ENCODE assay signal across 11 mouse cellular contexts in the genomic region with DNA sequence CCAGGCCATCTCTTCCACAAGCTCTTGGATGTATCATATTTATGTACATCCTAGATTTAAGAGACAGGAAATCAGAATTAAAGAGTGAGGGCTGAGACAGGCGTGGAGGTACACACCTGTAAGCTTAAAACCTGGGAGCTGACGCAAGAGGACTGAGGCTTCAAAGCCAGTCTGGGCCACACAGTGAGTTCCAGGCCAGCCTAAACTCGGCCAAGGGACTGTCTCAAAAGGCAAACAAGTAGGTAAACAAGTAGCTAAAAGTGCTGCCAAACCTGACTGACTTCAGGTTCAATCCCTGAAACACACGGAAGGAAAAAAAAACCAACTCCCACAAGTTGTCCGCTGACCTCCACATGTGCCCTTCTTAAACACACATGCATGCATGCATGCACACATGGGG. TPM values are rescaled to one million over a fixed set of nuclear protein-coding genes. Genes with fewer than 3 reads are reported as not detected.
DNase-seq lines count a peak whose midpoint lies in the region; ATAC-seq and TF ChIP-seq lines count a peak whose summit lies in the region.
"Had no signal": no experiment of that assay in that cellular context is flagged by ENCODE, and none has a peak within 500 bp of the region (broad histone marks: within the 10 kb centered on the region; RNA-seq: fewer than 3 reads in every experiment).

No protein-coding gene starts in this region.

- WGBS in kidney, adult 2 months = 55% methylated on average over 5 of the region's 5 CpGs
- WGBS in neural tube, embryonic 11.5 days = 85% methylated on average over 5 of the region's 5 CpGs
- WGBS in midbrain, embryonic 15.5 days = 81% methylated on average over 5 of the region's 5 CpGs

- H3K9ac ChIP-seq in neural tube, embryonic 11.5 days (ENCODE audit: low read length) = no peak overlapping the region
- no peak overlapping the region for H3K9ac ChIP-seq in midbrain, embryonic 15.5 days

- H3K36me3 ChIP-seq in kidney, adult 2 months (ENCODE audit: control insufficient read depth, insufficient read depth, low read length) = no peaks in the 10 kb centered on the region
- H3K36me3 ChIP-seq in neural tube, embryonic 11.5 days (ENCODE audit: control insufficient read depth, insufficient read depth, low read length) = no peaks in the 10 kb centered on the region
- H3K36me3 ChIP-seq in midbrain, embryonic 15.5 days (replicated peaks) = no peaks in the 10 kb centered on the region
- H3K36me3 ChIP-seq: neural tube, embryonic 13.5 days had no signal

- ATAC-seq in neural tube, embryonic 11.5 days (ENCODE audit: insufficient read depth, low FRiP score, low TSS enrichment) = no peak
- no peak for ATAC-seq in midbrain, embryonic 15.5 days (replicated peaks)
- ATAC-seq in frontal cortex, adult (ENCODE audit: low TSS enrichment) = no peak

- TF ChIP-seq POLR2A in kidney, adult 2 months (IDR thresholded peaks at IDR 0.05; ENCODE audit: low read depth, low read length) = no peak

- DNase-seq in kidney, adult 2 months = no peak
- no peak for DNase-seq in kidney, adult 18-20 months
- DNase-seq in neural tube, embryonic 11.5 days (ENCODE audit: low spot score) = no peak
- no peak for DNase-seq in neural tube, embryonic 10.5 days (ENCODE audit: extremely low spot score, low spot score)
- DNase-seq in MN1 (ENCODE audit: low spot score) = no peak
- DNase-seq: adrenal gland, adult 8-10 months had no signal

- no peak overlapping the region for H3K4me3 ChIP-seq in kidney, adult 2 months (ENCODE audit: insufficient read depth, low read depth, low read length)
- H3K4me3 ChIP-seq in neural tube, embryonic 11.5 days (ENCODE audit: low read depth, low read length) = no peak overlapping the region
- no peak overlapping the region for H3K4me3 ChIP-seq in midbrain, embryonic 15.5 days
- H3K4me3 ChIP-seq: left cerebral cortex, adult 2 months; neural tube, embryonic 13.5 days had no signal

- no peak for TF ChIP-seq CTCF in kidney, adult 2 months (conservative IDR thresholded peaks at IDR 0.05; ENCODE audit: insufficient read depth, insufficient read length, low read depth, low read length)

- H3K27ac ChIP-seq in kidney, adult 2 months (ENCODE audit: insufficient read depth, low read depth, low read length) = peak overlapping the region; percentile 65
- H3K27ac ChIP-seq in neural tube, embryonic 11.5 days (ENCODE audit: low read depth, low read length) = 0 out of 2 replicates have a peak overlapping the region, but pooled peaks have one; percentile 21
- H3K27ac ChIP-seq in midbrain, embryonic 15.5 days = peak overlapping the region; percentile 71

- H3K9me3 ChIP-seq in neural tube, embryonic 11.5 days (ENCODE audit: control insufficient read depth, low read length) = no peaks in the 10 kb centered on the region
- no peaks in the 10 kb centered on the region for H3K9me3 ChIP-seq in midbrain, embryonic 15.5 days
- H3K9me3 ChIP-seq: neural tube, embryonic 13.5 days had no signal

- H3K4me2 ChIP-seq in neural tube, embryonic 11.5 days (ENCODE audit: low read depth) = no peak overlapping the region
- H3K4me2 ChIP-seq in midbrain, embryonic 15.5 days = no peak overlapping the region
- H3K4me2 ChIP-seq: neural tube, embryonic 13.5 days had no signal

- peaks cover 42% of the 10 kb centered on the region for H3K4me1 ChIP-seq in kidney, adult 2 months (ENCODE audit: control insufficient read depth, insufficient read depth, low read length)
- H3K4me1 ChIP-seq in neural tube, embryonic 11.5 days (ENCODE audit: control insufficient read depth, insufficient read depth, low read length) = peaks cover 13% of the 10 kb centered on the region
- peaks cover 53% of the 10 kb centered on the region for H3K4me1 ChIP-seq in midbrain, embryonic 15.5 days

- no peaks in the 10 kb centered on the region for H3K27me3 ChIP-seq in kidney, adult 2 months (replicated peaks; ENCODE audit: control insufficient read depth, insufficient read depth, low read length)
- H3K27me3 ChIP-seq in neural tube, embryonic 11.5 days (ENCODE audit: control insufficient read depth, insufficient read depth, low read length) = no peaks in the 10 kb centered on the region
- no peaks in the 10 kb centered on the region for H3K27me3 ChIP-seq in midbrain, embryonic 15.5 days (replicated peaks)
- H3K27me3 ChIP-seq: CH12.LX; neural tube, embryonic 13.5 days had no signal

RNA-seq across cellular contexts. Expression of a gene that starts 23.4 kb away (rescaled TPM):
- polyA plus RNA-seq in kidney, adult 2 months (2012; rRNA removed) = 164 and 208 TPM in 2 replicates
- 36.7 and 37.2 TPM in 2 replicates for polyA plus RNA-seq in neural tube, embryonic 11.5 days (2014; fragmentation: Nextera tagmentation; extraction: Ambion mirVana)
- 44.7 and 44.9 TPM in 2 replicates for polyA plus RNA-seq in midbrain, embryonic 15.5 days (2015; fragmentation: Nextera tagmentation; extraction: Ambion mirVana)

RNA-seq across cellular contexts. Expression of a gene that starts 52.5 kb away (rescaled TPM):
- polyA plus RNA-seq in kidney, adult 2 months (2012; rRNA removed) = 0.13 and 0.15 TPM in 2 replicates
- not detected in 2 replicates for polyA plus RNA-seq in neural tube, embryonic 11.5 days (2014; fragmentation: Nextera tagmentation; extraction: Ambion mirVana)
- 3.2 and 3.5 TPM in 2 replicates for polyA plus RNA-seq in midbrain, embryonic 15.5 days (2015; fragmentation: Nextera tagmentation; extraction: Ambion mirVana)
- polyA plus RNA-seq: neural tube, embryonic 13.5 days had no signal

Comparison
In these comparisons a context has a peak if more than half of its experiments do, and no peak if none do; other contexts are left out.
1. H3K27ac ChIP-seq: peak in every context shown above with its lines; median percentile 71 in midbrain, embryonic 15.5 days; 65 in kidney, adult 2 months; 21 in neural tube, embryonic 11.5 days.